Mouse (Mus musculus): ENCODE results near the gene Map3k4.
"Not testable (repeated sequence)": the region's sequence is repeated elsewhere in the genome, so short reads cannot be mapped to it uniquely, and the experiment has no call there.

The Map3k4 gene

GRCm38 (mm10) chr17:12307251-12308135 is 11.1 kb downstream of the Map3k4 start:
- DNase-seq (ENCODE audit: low read depth, low spot score) = no peak

DNA sequence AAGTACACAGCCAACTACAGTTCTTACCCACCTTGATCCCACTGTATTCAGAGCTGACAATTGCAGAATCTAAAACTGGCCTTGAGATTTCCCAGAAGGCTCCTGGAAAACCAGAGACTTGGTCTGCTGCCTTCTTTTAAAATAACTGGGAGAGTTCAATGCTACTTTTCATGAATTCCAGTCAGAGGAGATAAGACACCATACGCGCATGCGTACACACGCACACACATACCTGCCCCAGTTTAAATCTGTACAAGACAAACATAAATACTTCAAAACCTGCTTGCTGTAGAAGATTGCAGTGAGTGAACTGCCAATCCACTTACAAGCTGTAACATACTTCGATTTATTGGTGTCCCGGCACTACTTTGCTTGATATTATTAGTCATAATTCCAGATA is 13.9 kb downstream of the Map3k4 start:
- no peak for DNase-seq (ENCODE audit: low read depth, low spot score)

DNA sequence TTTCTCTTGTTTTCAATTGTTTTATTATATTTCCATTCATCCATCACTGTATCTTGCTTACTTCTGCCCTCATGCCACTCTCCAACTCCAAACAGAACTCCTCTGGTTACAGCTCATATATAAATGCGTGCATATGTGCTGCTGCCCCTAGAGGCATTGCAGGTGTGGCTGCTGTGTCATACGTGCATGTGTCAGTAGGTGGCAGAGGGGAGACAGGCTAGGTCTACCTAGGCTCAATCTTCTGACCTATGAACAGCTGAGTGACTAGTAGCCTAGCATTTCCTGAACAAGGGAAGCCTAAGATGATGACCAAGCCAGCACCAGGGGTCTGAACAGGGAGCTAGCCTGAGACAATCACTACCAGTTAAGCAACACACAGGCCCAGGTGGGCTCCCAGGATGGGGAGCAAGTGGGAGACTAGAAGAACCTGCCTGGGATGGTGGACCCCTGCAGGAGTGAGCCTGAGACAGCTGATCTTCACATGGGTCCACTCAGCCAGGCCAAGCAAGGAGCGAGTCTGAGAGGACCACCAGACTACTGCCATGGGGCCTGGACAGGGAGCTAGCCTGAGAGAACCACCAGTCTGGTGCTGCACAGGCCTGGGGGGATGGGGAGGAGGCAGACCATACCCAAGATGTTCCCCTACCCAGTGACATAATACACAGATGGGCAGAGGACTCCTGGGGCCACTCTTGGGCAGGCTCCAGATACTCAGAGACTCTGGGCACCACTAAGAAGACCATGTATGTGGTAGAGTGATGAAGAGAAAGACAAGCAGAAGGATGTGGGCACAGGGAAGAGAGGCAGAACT is 17.5 kb downstream of the Map3k4 start:
- no peak for DNase-seq (ENCODE audit: low read depth, low spot score)

GRCm38 (mm10) chr17:12300127-12300675 is 18.4 kb downstream of the Map3k4 start:
- DNase-seq (ENCODE audit: low read depth, low spot score) = no peak

- no peak for DNase-seq (ENCODE audit: low read depth, low spot score)
Observed at GRCm38 (mm10) chr17:12299371-12299770, 19.2 kb downstream of the Map3k4 start.

DNA sequence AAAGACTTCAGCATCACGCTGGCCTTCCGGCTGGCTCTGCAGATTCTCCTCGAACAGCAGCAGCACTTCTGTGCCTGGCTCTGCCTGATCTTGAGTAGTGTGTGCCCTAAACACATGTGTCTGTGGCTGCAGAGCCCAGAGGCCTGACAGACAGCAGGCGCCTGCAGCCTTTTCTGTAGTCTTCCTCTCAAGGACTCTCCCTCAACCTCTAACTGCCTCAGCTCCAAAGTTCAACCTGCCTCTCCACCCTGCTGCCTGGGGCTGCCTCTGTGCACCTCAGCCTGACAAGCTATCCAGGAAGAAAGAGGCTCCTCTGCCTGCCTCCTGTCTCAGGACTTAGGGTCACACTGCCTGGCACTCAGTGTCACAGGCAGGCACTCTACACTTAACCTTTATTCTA is 20.6 kb downstream of the Map3k4 start:
- no peak for DNase-seq (ENCODE audit: low read depth, low spot score)

DNA sequence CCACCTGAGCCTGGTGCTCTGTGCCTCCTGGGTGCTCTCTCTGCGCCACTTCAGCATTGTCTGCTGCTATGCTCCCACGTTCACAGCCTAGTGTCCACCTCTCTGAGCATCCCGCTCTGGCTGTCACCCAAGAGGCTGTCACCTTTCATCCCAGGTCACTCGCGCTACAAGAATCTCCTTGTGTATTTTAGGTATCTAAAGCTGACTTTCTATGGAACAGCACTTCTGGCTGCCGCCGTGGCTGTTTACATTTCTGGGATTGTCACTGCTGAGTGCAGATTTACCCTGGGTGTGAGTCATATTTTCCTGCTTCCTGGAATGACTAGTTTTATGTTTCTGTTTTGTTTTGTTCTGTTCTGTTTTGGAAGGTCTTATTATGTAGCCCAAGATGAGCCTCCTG is 21.3 kb downstream of the Map3k4 start:
- DNase-seq (ENCODE audit: low read depth, low spot score) = no peak

DNA sequence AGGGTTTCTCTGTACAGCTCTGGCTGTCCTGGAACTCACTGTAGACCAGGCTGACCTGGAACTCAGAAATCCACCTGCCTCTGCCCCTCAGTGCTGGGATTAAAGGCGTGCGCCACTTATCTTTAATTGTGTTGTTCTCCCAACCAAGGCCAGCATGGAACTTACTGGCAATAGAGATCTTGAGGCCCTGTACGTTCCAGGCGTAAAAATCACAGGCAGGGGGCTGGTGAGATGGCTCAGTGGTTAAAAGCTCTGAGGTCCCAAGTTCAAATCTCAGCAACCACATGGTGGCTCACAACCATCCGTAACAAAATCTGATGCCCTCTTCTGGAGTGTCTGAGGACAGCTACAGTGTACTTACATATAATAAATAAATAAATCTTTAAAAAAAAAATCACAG is 22.7 kb downstream of the Map3k4 start:
- not testable (repeated sequence) for DNase-seq (ENCODE audit: low read depth, low spot score)

- no peak for DNase-seq (ENCODE audit: low read depth, low spot score)
Observed at GRCm38 (mm10) chr17:12294424-12294823, 24.2 kb downstream of the Map3k4 start.

DNA sequence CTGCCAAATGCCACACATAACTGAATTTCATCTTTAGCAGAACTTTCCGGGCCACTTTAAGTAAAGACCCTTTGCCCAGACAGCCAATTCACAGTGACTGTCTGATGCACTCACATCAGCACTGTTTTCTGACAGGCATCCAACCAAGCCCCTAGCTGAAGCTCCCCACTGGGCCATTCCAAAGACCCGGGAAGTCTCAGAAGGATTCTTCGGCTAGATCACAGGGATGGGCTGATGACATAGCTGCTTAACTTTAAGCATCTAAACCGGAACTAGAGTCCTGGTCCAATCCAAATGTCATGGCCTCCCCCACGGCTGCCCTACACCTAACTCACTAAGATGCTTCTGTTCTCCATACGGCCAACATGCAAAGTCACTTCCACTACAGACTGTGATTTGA is 25.0 kb downstream of the Map3k4 start:
- DNase-seq (ENCODE audit: low read depth, low spot score) = no peak

- DNase-seq (ENCODE audit: low read depth, low spot score) = no peak
Observed at GRCm38 (mm10) chr17:12292877-12293276, 25.7 kb downstream of the Map3k4 start.

DNA sequence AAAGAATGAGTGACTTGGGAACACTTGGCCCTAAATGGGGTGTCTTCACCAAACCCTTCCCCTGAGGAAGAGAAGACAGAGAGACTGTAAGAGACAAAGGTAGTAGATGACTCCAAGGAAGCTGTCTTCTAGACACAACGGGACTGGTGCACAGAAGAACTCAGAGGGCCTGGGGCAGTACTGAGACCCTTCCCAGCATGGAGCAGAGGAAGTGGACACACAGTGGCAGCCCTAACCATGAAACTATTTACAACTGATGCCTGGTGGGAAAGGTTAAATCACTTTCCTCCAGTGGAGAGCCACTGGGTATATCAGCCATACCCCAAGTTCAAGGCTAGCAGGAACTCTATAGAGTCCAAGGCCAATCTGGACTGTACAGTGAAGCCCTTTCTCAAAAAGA is 26.2 kb downstream of the Map3k4 start:
- DNase-seq (ENCODE audit: low read depth, low spot score) = no peak

GRCm38 (mm10) chr17:12291151-12291550 is 27.4 kb downstream of the Map3k4 start:
- DNase-seq (ENCODE audit: low read depth, low spot score) = no peak

DNA sequence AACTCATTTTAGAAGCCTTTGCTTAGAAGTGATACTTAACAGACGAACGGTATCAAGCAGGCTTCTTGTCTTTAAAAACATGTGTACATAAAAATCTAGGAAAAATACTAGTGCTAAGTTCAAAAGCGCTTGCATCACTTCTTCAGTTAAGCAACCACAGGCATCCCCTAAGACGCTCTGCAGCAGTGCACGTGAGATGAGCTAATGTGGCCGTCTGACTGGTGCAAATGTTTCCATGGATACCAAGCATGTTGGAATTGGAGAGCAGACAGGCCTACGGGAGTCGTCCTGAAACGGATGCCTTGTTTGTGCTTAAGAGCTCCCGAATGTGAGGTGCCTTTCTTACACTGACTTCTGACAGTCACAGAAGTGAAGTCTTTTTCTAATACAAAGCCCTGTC is 27.9 kb downstream of the Map3k4 start:
- no peak for DNase-seq (ENCODE audit: low read depth, low spot score)

GRCm38 (mm10) chr17:12289836-12290235 is 28.8 kb downstream of the Map3k4 start:
- DNase-seq (ENCODE audit: low read depth, low spot score) = not testable (repeated sequence)

DNA sequence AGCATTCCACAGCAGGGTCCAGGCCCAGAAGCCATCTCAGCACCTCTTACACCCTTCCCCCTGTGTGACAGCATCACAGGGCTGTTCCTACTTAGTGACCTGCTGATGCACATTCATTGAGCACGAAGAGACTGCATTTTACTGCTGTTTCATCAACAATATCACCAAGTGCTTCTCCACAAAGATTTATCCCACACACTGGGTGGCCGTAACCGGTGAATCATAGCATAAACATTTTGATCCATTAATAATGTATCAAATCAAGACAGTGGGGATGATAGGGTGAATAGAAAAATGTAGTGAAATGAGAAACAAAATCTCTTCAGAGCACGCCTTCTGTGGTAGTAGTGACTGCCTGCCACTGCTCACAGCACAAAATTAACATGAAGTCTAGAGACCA is 29.7 kb downstream of the Map3k4 start:
- no peak for DNase-seq (ENCODE audit: low read depth, low spot score)

DNA sequence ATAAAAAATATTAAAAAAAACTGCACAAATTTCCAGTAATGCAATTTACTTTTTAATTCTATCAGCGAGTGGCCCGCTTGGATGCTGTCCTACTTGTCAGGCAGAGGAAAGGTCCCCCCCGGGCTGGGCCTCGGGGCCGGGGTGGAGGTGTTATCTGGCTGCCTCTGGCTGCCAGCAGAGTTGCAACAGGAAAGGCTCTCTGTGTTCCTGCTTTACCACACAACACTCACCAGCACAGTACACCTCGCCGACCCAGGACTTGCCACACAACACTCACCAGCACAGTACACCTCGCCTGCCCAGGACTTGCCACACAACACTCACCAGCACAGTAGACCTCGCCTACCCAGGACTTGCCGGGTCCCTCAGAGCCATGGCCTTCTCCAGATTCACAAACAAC is 38.8 kb downstream of the Map3k4 start:
- DNase-seq (ENCODE audit: low read depth, low spot score) = no peak

GRCm38 (mm10) chr17:12278073-12278472 is 40.5 kb downstream of the Map3k4 start:
- no peak for DNase-seq (ENCODE audit: low read depth, low spot score)

GRCm38 (mm10) chr17:12277297-12277696 is 41.3 kb downstream of the Map3k4 start:
- no peak for DNase-seq (ENCODE audit: low read depth, low spot score)

DNA sequence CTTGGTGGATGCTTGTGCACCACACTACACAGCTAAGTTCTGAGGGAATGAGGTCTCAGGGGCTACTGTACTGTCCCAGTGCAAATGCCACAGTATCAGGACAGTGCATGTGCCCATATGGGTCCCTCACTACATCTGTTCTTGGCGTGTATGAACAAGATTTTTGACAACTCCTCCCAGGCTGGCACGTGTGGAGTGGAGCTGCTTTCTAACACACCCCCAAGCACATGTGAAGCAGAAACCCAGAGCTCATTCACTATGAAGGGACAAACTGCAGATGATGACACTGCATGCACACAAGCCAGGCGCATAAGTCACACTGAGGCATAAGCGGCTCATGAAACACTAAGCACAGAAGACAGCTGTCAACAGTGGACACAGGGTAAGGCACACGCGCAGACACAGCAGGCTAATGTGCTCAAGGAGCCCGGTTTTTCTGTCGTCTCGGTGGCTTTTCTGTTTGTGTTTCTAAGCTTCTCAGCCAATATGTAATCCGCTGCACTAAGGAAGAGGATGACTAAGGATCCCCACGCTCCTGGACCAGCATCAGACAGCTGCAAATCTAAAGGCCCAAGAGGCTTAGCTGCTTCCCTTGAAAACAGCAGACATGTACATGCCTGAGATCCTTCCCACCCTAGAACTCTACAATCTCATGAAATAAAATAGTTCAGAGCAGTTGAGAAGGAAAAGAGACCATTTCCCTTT is 41.9 kb downstream of the Map3k4 start:
- no peak for DNase-seq (ENCODE audit: low read depth, low spot score)

DNA sequence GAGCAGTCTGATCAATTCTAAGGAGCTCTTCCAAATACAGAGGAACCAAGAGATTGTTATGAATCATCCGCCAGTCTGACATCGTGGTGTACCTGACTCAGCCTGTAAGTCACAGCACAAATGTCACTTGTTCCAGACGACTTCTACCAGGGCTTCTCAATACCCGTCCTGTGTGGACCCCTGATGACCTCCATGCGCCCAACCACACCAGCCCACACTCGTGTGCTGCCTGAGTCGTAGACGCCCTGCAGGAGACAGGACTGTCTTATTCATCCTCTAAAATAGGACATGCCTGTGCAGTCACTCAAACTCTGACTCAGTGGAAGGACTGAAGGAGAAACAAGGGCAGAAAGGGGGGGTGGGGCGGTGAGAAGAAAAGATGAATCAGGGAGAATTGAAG is 42.8 kb downstream of the Map3k4 start:
- DNase-seq (ENCODE audit: low read depth, low spot score) = no peak

DNA sequence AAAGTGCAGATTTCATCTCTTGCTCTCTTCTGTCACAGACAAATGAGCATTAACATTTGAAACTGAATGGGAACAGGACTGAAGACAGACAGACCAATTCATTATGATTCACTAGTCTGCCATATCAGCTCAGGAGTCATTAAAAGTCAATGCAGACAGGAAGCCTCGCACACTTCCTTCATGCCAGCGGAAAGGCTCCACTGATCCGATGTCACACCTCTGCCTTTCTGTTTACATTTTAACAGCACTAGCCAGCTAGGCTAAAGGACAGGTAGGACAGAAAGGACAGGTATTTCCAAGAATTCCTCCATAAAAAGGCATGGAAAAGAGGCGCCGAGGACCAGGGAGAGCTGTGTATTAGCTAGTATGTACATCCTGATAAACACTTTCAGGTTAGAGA is 45.6 kb downstream of the Map3k4 start:
- no peak for DNase-seq (ENCODE audit: low read depth, low spot score)
